In the genomic region with DNA sequence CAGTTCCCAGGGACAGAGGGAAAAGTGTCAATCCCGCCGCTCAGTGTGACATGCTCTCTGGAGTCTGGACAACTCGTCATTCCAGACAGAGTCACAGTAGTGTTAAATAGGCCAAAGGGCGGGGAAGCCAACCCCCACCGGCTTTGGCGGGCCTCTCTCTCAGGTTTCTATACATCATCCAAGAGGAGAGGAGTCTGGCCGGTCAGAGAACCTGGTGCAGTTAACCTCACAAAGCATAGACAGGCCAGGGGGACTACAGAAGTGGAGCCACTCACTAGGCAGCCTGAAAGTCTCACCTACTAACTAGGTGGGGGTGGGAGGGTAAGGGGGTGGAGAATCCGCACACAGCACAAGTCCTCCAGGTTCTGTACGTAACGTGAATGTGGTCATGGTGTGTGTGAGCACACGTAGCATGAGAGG, we compare ENCODE assay signal across 7 mouse cellular contexts.
DNase-seq lines count a peak whose midpoint lies in the region; ATAC-seq lines count a peak whose summit lies in the region.

No protein-coding gene starts in this region.

- H3K4me3 ChIP-seq in brown adipose tissue, adult 24 weeks (ENCODE audit: insufficient read depth, low read depth, low read length): peak overlapping the region; percentile 95
- H3K4me3 ChIP-seq in heart, embryonic 14.5 days (ENCODE audit: control insufficient read depth in 1 of 2, insufficient read depth in 1 of 2, low read depth in 1 of 2, low read length in 2 of 2): peak overlapping the region; percentile 70 to 80

- no peaks in the 10 kb centered on the region for H3K27me3 ChIP-seq in heart, embryonic 14.5 days (ENCODE audit: control insufficient read depth, insufficient read depth, low read length)

- no peaks in the 10 kb centered on the region for H3K9me3 ChIP-seq in heart, embryonic 14.5 days (ENCODE audit: control insufficient read depth, low read length)

- peak overlapping the region; percentile 72 for H3K9ac ChIP-seq in heart, embryonic 14.5 days (ENCODE audit: low read length)

- WGBS in heart, embryonic 14.5 days: 6% methylated on average over 11 of the region's 11 CpGs

- peak; percentile 54 for DNase-seq in NIH3T3 (ENCODE audit: low read depth)
- DNase-seq in kidney, postnatal 36 days: peak; percentile 46 to 55
- DNase-seq in neural tube, embryonic 10.5 days (ENCODE audit: extremely low spot score, low spot score): peak; percentile 40
- no peak for DNase-seq in frontal cortex, postnatal 25 days (ENCODE audit: low spot score in 2 of 2)

- peak; percentile 46; the same call in 1 of the 2 replicates for ATAC-seq in heart, embryonic 14.5 days (ENCODE audit: insufficient number of reproducible peaks, insufficient read depth, low FRiP score, low read depth)
- ATAC-seq in inflammation-experienced regulatory T-cells, adult 6 months: no peak

- peak overlapping the region; percentile 62 for H3K27ac ChIP-seq in brown adipose tissue, adult 24 weeks (replicated peaks; ENCODE audit: low read depth, low read length)
- H3K27ac ChIP-seq in heart, embryonic 14.5 days (replicated peaks in 1 of 2; ENCODE audit: control insufficient read depth in 1 of 2, insufficient read depth in 1 of 2, low read depth in 2 of 2, low read length in 2 of 2): peak overlapping the region; percentile 9 to 94; a peak in 3 of 4 replicates

- peak overlapping the region; percentile 87 for H3K4me2 ChIP-seq in heart, embryonic 14.5 days (ENCODE audit: low read length)

- peaks cover 4% of the 10 kb centered on the region; the same call in 1 of the 2 replicates for H3K4me1 ChIP-seq in brown adipose tissue, adult 24 weeks (ENCODE audit: control insufficient read depth, insufficient read depth, insufficient read length, low read length)
- H3K4me1 ChIP-seq in heart, embryonic 14.5 days (ENCODE audit: control insufficient read depth in 2 of 2, insufficient read depth in 2 of 2, low read length in 2 of 2): peaks cover 10 to 41% of the 10 kb centered on the region in 2 experiments

- peaks cover 12% of the 10 kb centered on the region; the same call in 1 of the 2 replicates for H3K36me3 ChIP-seq in heart, embryonic 14.5 days (ENCODE audit: control insufficient read depth, insufficient read depth, low read length)

Comparison
In these comparisons a context has a peak if more than half of its experiments do, and no peak if none do; other contexts are left out.
1. DNase-seq: peak in NIH3T3 (single experiment), kidney, postnatal 36 days (2 of 2) and neural tube, embryonic 10.5 days (single experiment); none in frontal cortex, postnatal 25 days (0 of 2).